Mouse (Mus musculus): ENCODE data around the gene Slc22a15. TPM values are rescaled to one million over a fixed set of nuclear protein-coding genes. Genes with fewer than 3 reads are reported as not detected.

Gene Slc22a15
- total and polyA plus RNA-seq, 2 experiments from 2014 or later = 5.3 to 9.8 TPM

DNA sequence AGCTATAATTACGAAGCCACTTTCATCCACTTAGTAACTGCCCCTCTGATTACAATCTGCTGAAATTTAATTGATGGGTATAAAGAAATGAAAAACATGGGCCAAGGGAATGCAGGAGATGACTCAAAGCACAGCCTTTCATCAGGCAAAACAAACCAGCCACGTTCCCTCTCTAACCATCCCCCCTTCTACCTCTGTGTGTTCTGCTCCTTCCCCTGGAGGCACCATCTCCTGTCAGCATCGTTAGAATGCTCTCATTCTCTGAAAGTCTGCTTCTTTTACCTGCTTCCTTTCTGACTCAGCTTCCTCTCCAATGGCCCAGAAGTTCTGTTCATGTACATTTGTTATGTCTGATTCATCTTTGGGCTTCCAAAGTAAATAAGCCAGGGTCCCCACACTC, 6.6 kb downstream of the Slc22a15 start:
- ATAC-seq (peak; percentile 43; the same call in 1 of the 2 replicates), DNase-seq (no peak)
- Histone ChIP-seq H3K9me3 (ENCODE audit: low read length) (no peaks in the 10 kb centered on the region), H3K4me3 (ENCODE audit: low read depth, low read length) (no peak overlapping the region), H3K27me3 (ENCODE audit: insufficient read depth, low read length) (no peaks in the 10 kb centered on the region), H3K4me1 (ENCODE audit: insufficient read depth) (no peaks in the 10 kb centered on the region; the same call in 1 of the 2 replicates), H3K4me2 (ENCODE audit: low read depth) (no peak overlapping the region), H3K9ac (no peak overlapping the region), H3K36me3 (ENCODE audit: insufficient read depth) (peaks cover 8% of the 10 kb centered on the region; the same call in 1 of the 2 replicates), H3K27ac (ENCODE audit: low read depth, low read length) (no peak overlapping the region)
- TF ChIP-seq CTCF (IDR thresholded peaks at IDR 0.05; ENCODE audit: low read depth) = no peak
- WGBS = 30% methylated on average over 3 of the region's 3 CpGs

DNA sequence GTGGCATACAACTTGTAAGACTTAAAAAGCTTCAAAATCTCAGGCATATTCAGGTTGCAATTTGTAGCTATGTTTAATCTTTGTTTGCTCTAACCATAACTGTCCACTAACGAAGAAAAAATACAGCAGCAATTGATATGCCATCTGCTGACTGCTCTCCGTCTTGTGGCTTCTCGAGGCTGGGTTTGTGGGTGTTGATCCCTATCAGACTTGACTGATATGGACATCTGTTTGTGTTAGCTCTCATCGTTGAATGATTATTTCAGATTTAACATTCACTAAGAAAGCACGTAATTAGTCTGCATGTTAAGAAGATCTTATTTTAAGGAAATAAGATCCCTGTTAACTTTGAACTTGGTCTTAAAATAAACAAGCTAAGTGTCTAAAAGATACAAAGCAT, 7.7 kb downstream of the Slc22a15 start:
- DNase-seq (no peak), ATAC-seq (no peak)
- no peak overlapping the region for H3K4me2 ChIP-seq (ENCODE audit: low read depth)
- no peaks in the 10 kb centered on the region for H3K9me3 ChIP-seq (ENCODE audit: low read length)
- 49% methylated on average over 5 of the region's 5 CpGs for WGBS
- H3K27me3 ChIP-seq (ENCODE audit: insufficient read depth, low read length) = no peaks in the 10 kb centered on the region
- H3K4me3 ChIP-seq (ENCODE audit: low read depth, low read length) = no peak overlapping the region
- no peaks in the 10 kb centered on the region for H3K4me1 ChIP-seq (ENCODE audit: insufficient read depth)
- TF ChIP-seq CTCF (IDR thresholded peaks at IDR 0.05; ENCODE audit: low read depth) = no peak
- H3K36me3 ChIP-seq (ENCODE audit: insufficient read depth) = peaks cover 8% of the 10 kb centered on the region; the same call in 1 of the 2 replicates
- H3K9ac ChIP-seq = no peak overlapping the region
- no peak overlapping the region for H3K27ac ChIP-seq (ENCODE audit: low read depth, low read length)

GRCm38 (mm10) chr3:101915048-101915801, 9.0 kb downstream of the Slc22a15 start:
- Histone ChIP-seq H3K9ac (no peak overlapping the region), H3K4me3 (ENCODE audit: low read depth, low read length) (no peak overlapping the region), H3K27me3 (ENCODE audit: insufficient read depth, low read length) (no peaks in the 10 kb centered on the region), H3K27ac (ENCODE audit: low read depth, low read length) (no peak overlapping the region), H3K36me3 (ENCODE audit: insufficient read depth) (peaks cover 12% of the 10 kb centered on the region; the same call in 1 of the 2 replicates), H3K9me3 (ENCODE audit: low read length) (no peaks in the 10 kb centered on the region), H3K4me2 (ENCODE audit: low read depth) (no peak overlapping the region), H3K4me1 (ENCODE audit: insufficient read depth) (no peaks in the 10 kb centered on the region)
- no peak for TF ChIP-seq CTCF (IDR thresholded peaks at IDR 0.05; ENCODE audit: low read depth)
- DNase-seq = no peak
- 90% methylated on average over 14 of the region's 14 CpGs for WGBS
- no peak for ATAC-seq

GRCm38 (mm10) chr3:101914266-101914665, 10.0 kb downstream of the Slc22a15 start:
- Histone ChIP-seq H3K9ac (no peak overlapping the region), H3K4me1 (ENCODE audit: insufficient read depth) (no peaks in the 10 kb centered on the region), H3K4me3 (ENCODE audit: low read depth, low read length) (no peak overlapping the region), H3K36me3 (ENCODE audit: insufficient read depth) (peaks cover 12% of the 10 kb centered on the region; the same call in 1 of the 2 replicates), H3K27me3 (ENCODE audit: insufficient read depth, low read length) (no peaks in the 10 kb centered on the region), H3K27ac (ENCODE audit: low read depth, low read length) (no peak overlapping the region), H3K9me3 (ENCODE audit: low read length) (no peaks in the 10 kb centered on the region), H3K4me2 (ENCODE audit: low read depth) (no peak overlapping the region)
- TF ChIP-seq CTCF (IDR thresholded peaks at IDR 0.05; ENCODE audit: low read depth) = no peak
- no peak for ATAC-seq
- 85% methylated on average over 5 of the region's 5 CpGs for WGBS
- no peak for DNase-seq

GRCm38 (mm10) chr3:101912041-101912440, 12.2 kb downstream of the Slc22a15 start:
- ATAC-seq (no peak), DNase-seq (no peak)
- H3K9ac ChIP-seq = no peak overlapping the region
- H3K4me2 ChIP-seq (ENCODE audit: low read depth) = no peak overlapping the region
- no peak overlapping the region for H3K27ac ChIP-seq (ENCODE audit: low read depth, low read length)
- no peak for TF ChIP-seq CTCF (IDR thresholded peaks at IDR 0.05; ENCODE audit: low read depth)
- H3K27me3 ChIP-seq (ENCODE audit: insufficient read depth, low read length) = no peaks in the 10 kb centered on the region
- no peak overlapping the region for H3K4me3 ChIP-seq (ENCODE audit: low read depth, low read length)
- WGBS = 87% methylated on average over 6 of the region's 6 CpGs
- peaks cover 12% of the 10 kb centered on the region; the same call in 1 of the 2 replicates for H3K36me3 ChIP-seq (ENCODE audit: insufficient read depth)
- no peaks in the 10 kb centered on the region for H3K9me3 ChIP-seq (ENCODE audit: low read length)
- H3K4me1 ChIP-seq (ENCODE audit: insufficient read depth) = no peaks in the 10 kb centered on the region

DNA sequence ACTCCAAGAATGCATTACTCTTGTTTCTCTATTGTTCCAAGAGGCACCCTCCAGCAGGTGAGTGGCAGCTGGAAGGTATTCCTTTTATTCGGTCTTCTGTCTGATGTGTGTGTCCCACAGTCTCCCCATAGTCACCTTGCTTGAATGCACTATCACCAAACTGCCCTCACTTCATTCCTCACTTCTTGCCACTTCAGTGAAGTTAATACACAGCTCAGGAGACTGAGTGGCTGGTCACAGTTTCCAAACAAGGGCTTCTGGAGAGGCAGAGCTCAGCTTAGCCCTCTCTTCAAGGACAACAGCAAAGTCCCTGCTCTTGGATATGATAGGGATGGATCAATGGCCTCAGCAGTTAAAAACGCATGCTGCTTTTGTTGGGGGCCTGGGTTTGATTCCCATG, 17.2 kb downstream of the Slc22a15 start:
- Histone ChIP-seq H3K4me3 (ENCODE audit: low read depth, low read length) (no peak overlapping the region), H3K27me3 (ENCODE audit: insufficient read depth, low read length) (no peaks in the 10 kb centered on the region), H3K9ac (no peak overlapping the region), H3K36me3 (ENCODE audit: insufficient read depth) (0 out of 2 replicates have a peak, but pooled peaks cover 4% of the 10 kb centered on the region), H3K4me2 (ENCODE audit: low read depth) (no peak overlapping the region), H3K4me1 (ENCODE audit: insufficient read depth) (no peaks in the 10 kb centered on the region), H3K9me3 (ENCODE audit: low read length) (no peaks in the 10 kb centered on the region), H3K27ac (ENCODE audit: low read depth, low read length) (no peak overlapping the region)
- DNase-seq = no peak
- TF ChIP-seq CTCF (IDR thresholded peaks at IDR 0.05; ENCODE audit: low read depth) = no peak
- 57% methylated on average over 2 of the region's 2 CpGs for WGBS
- ATAC-seq = no peak

- whole genome bisulfite sequencing = 86% methylated on average over 7 of the region's 7 CpGs
- TF ChIP-seq CTCF (IDR thresholded peaks at IDR 0.05; ENCODE audit: low read depth) = no peak
Measured at GRCm38 (mm10) chr3:101904776-101905175, 19.5 kb downstream of the Slc22a15 start.

More at GRCm38 (mm10) chr3:101904776-101905175, 19.5 kb downstream of the Slc22a15 start:
- Histone ChIP-seq H3K36me3 (ENCODE audit: insufficient read depth) (no peaks in the 10 kb centered on the region), H3K4me1 (ENCODE audit: insufficient read depth) (no peaks in the 10 kb centered on the region), H3K4me2 (ENCODE audit: low read depth) (no peak overlapping the region), H3K9me3 (ENCODE audit: low read length) (no peaks in the 10 kb centered on the region), H3K27ac (ENCODE audit: low read depth, low read length) (no peak overlapping the region), H3K9ac (no peak overlapping the region), H3K27me3 (ENCODE audit: insufficient read depth, low read length) (no peaks in the 10 kb centered on the region), H3K4me3 (ENCODE audit: low read depth, low read length) (no peak overlapping the region)
- DNase-seq = no peak
- ATAC-seq = no peak

Measured in forebrain, postnatal 0 days (tissue).